Mouse (Mus musculus): ENCODE data around the gene Elovl1. TPM values are rescaled to one million over a fixed set of nuclear protein-coding genes. Genes with fewer than 3 reads are reported as not detected.

Elovl1 gene
- polyA plus RNA-seq, 1 experiment from 2014 or later = 24.1 TPM

- H3K36me3 ChIP-seq (ENCODE audit: poor library complexity, severe bottlenecking) = peaks cover 37% of the 10 kb centered on the region
- peak within 1 kb of the TSS; percentile 84 for H3K9ac ChIP-seq
- peak within 1 kb of the TSS; percentile 88 for H3K27ac ChIP-seq
- no peaks in the 10 kb centered on the region for H3K27me3 ChIP-seq
- peak; percentile 98 for ATAC-seq
- peaks cover 48% of the 10 kb centered on the region for H3K4me1 ChIP-seq
- under 1% methylated on average over 67 of the region's 67 CpGs for WGBS
- peak within 1 kb of the TSS; percentile 96 for H3K4me2 ChIP-seq
- no peaks in the 10 kb centered on the region for H3K9me3 ChIP-seq (replicated peaks)
- H3K4me3 ChIP-seq = peak within 1 kb of the TSS; percentile 69
These were observed 9.1 kb downstream of the Elovl1 start, which contains the start of gene Cdc20 for GRCm38 (mm10) chr4:118436820-118437603. TSS of gene Cdc20 (minus strand) at chr4:118437352.

DNA sequence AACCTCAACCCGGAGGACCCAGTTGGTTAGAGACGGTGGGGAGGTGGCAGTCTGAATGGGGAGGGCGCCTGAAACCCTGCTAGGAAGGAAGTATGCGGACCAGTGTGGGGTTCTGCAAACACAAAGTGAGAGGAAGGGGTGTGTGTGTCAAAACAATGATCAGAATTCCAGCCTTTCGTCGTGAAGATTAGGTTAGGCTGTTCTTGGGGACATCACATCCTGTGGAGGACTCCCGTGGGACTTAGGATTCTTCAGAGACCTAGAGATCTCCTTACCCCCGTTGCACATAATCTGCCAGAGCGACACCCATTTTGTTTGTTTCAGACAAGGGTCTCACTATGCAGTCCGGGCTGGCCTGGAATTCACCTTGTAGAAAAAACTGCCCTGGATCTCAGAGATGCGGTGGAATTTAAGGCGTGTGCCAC lies 9.9 kb downstream of the Elovl1 start:
- peak; percentile 14; the same call in 1 of the 2 replicates for ATAC-seq

GRCm38 (mm10) chr4:118445088-118445487 lies 17.2 kb downstream of the Elovl1 start:
- ATAC-seq = no peak
- H3K9ac ChIP-seq = no peak overlapping the region
- WGBS = 81% methylated on average over 10 of the region's 10 CpGs

More for the DNA sequence above, 9.9 kb downstream of the Elovl1 start:
- Histone ChIP-seq H3K9me3 (replicated peaks) (no peaks in the 10 kb centered on the region), H3K4me2 (peak overlapping the region; percentile 96), H3K4me3 (peak overlapping the region; percentile 69), H3K36me3 (ENCODE audit: poor library complexity, severe bottlenecking) (peaks cover 29% of the 10 kb centered on the region), H3K27me3 (no peaks in the 10 kb centered on the region), H3K27ac (peak overlapping the region; percentile 88), H3K4me1 (peaks cover 45% of the 10 kb centered on the region), H3K9ac (peak overlapping the region; percentile 84)
- whole genome bisulfite sequencing = 11% methylated on average over 12 of the region's 12 CpGs

GRCm38 (mm10) chr4:118445781-118446414 lies 18.0 kb downstream of the Elovl1 start:
- 18% methylated on average over 18 of the region's 18 CpGs for WGBS
- H3K4me2 ChIP-seq = peak overlapping the region; percentile 66
- no peak overlapping the region for H3K27ac ChIP-seq
- no peaks in the 10 kb centered on the region for H3K9me3 ChIP-seq (replicated peaks)
- no peaks in the 10 kb centered on the region for H3K36me3 ChIP-seq (ENCODE audit: poor library complexity, severe bottlenecking)
- H3K9ac ChIP-seq = peak overlapping the region; percentile 58
- peaks cover 10% of the 10 kb centered on the region for H3K4me1 ChIP-seq
- peak overlapping the region; percentile 37 for H3K4me3 ChIP-seq
- peak; percentile 63; the same call in 1 of the 2 replicates for ATAC-seq
- H3K27me3 ChIP-seq = 0 out of 2 replicates have a peak, but pooled peaks cover 2% of the 10 kb centered on the region

More at GRCm38 (mm10) chr4:118445088-118445487, 17.2 kb downstream of the Elovl1 start:
- Histone ChIP-seq H3K27me3 (0 out of 2 replicates have a peak, but pooled peaks cover 2% of the 10 kb centered on the region), H3K9me3 (replicated peaks) (no peaks in the 10 kb centered on the region), H3K36me3 (ENCODE audit: poor library complexity, severe bottlenecking) (no peaks in the 10 kb centered on the region), H3K4me2 (no peak overlapping the region), H3K4me3 (no peak overlapping the region), H3K4me1 (peaks cover 10% of the 10 kb centered on the region), H3K27ac (no peak overlapping the region)

- 24% methylated on average over 24 of the region's 24 CpGs for WGBS
- peaks cover 10% of the 10 kb centered on the region for H3K4me1 ChIP-seq
- peak overlapping the region; percentile 37 for H3K4me3 ChIP-seq
- H3K9me3 ChIP-seq (replicated peaks) = no peaks in the 10 kb centered on the region
- 0 out of 2 replicates have a peak, but pooled peaks cover 2% of the 10 kb centered on the region for H3K27me3 ChIP-seq
- peak overlapping the region; percentile 66 for H3K4me2 ChIP-seq
- H3K9ac ChIP-seq = peak overlapping the region; percentile 58
- H3K27ac ChIP-seq = no peak overlapping the region
- no peak for ATAC-seq
- H3K36me3 ChIP-seq (ENCODE audit: poor library complexity, severe bottlenecking) = no peaks in the 10 kb centered on the region
These were observed 18.7 kb downstream of the Elovl1 start for GRCm38 (mm10) chr4:118446415-118447153.

DNA sequence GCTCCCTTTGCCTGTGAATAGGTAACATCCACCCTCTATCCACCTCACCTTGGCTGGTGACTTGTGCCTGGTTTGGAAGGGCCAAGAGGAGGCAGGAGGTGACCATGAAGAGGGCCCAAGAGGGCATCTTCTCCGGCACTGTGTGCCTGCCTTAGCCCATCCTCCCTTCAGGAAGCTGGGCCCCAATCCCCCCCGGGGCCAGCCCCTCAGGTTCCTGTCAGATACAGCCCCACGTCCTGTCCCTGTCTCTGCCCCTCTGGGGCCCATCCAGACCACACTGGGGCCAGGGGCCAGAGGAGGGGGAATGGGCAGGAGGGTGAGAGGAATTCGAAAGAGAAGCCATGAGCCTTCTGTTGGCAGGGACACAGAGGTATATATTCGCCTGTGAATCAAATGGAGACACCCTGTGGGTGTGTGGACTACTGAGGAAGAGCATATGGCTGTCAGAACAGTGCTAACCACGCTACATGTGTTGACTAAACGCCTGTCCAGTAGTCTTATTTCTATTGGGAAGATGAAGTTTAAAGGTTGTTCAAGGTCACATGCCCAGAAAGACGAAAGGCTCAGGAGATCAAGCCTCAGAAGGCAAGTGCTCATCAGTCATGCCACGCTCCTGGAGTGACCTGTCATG lies 29.6 kb downstream of the Elovl1 start, which contains the start of gene Mpl:
TSS of gene Mpl (minus strand) at position 169 of the 631 bp plus-strand sequence.
- no peak within 1 kb of the TSS for H3K4me3 ChIP-seq
- no peaks in the 10 kb centered on the region for H3K9me3 ChIP-seq (replicated peaks)
- no peaks in the 10 kb centered on the region for H3K27me3 ChIP-seq
- H3K4me2 ChIP-seq = no peak within 1 kb of the TSS
- no peak for ATAC-seq
- H3K36me3 ChIP-seq (ENCODE audit: poor library complexity, severe bottlenecking) = no peaks in the 10 kb centered on the region
- WGBS = 74% methylated on average over 9 of the region's 9 CpGs
- H3K9ac ChIP-seq = no peak within 1 kb of the TSS
- H3K27ac ChIP-seq = no peak within 1 kb of the TSS
- H3K4me1 ChIP-seq = no peaks in the 10 kb centered on the region

- WGBS = 86% methylated on average over 3 of the region's 3 CpGs
- Histone ChIP-seq H3K27ac (no peak overlapping the region), H3K4me1 (no peaks in the 10 kb centered on the region), H3K4me3 (no peak overlapping the region), H3K27me3 (no peaks in the 10 kb centered on the region), H3K4me2 (no peak overlapping the region), H3K9ac (no peak overlapping the region), H3K9me3 (replicated peaks) (no peaks in the 10 kb centered on the region), H3K36me3 (ENCODE audit: poor library complexity, severe bottlenecking) (no peaks in the 10 kb centered on the region)
- ATAC-seq = no peak
These were observed 37.1 kb downstream of the Elovl1 start for GRCm38 (mm10) chr4:118464956-118465355.

DNA sequence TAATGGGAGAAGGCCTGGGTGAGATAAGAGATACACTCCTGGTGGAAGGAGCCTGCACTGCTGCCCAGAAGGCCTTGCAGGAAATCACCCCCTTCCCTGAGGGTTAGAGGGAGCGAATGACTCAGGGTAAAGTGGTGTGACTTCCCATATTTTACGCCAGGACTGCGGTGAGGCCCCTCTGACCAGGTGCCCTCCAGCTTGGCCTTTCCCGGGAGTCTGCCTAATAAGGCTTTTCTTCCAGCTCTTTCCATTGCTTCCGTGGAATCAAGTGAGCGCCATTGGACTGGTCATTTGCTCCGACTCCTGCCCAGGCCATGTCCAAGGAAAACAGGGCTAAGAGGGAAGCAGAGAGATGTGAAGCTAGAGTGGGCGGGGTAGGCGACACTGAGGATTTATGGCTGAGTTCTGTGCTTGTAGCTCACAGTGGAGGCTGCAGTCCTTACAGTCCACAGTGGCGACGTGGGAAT lies 37.8 kb downstream of the Elovl1 start:
- H3K27me3 ChIP-seq = no peaks in the 10 kb centered on the region
- no peaks in the 10 kb centered on the region for H3K9me3 ChIP-seq (replicated peaks)
- no peak overlapping the region for H3K4me3 ChIP-seq
- H3K9ac ChIP-seq = no peak overlapping the region
- WGBS = 68% methylated on average over 11 of the region's 11 CpGs
- ATAC-seq = no peak
- H3K27ac ChIP-seq = no peak overlapping the region
- H3K4me1 ChIP-seq = no peaks in the 10 kb centered on the region
- no peaks in the 10 kb centered on the region for H3K36me3 ChIP-seq (ENCODE audit: poor library complexity, severe bottlenecking)
- H3K4me2 ChIP-seq = no peak overlapping the region

- Histone ChIP-seq H3K9me3 (replicated peaks) (no peaks in the 10 kb centered on the region), H3K4me2 (no peak overlapping the region)
- 85% methylated on average over 6 of the region's 6 CpGs for WGBS
These were observed 43.4 kb downstream of the Elovl1 start for GRCm38 (mm10) chr4:118471281-118471680.

GRCm38 (mm10) chr4:118472687-118473086 lies 44.8 kb downstream of the Elovl1 start:
- no peak overlapping the region for H3K4me3 ChIP-seq
- 93% methylated on average over 11 of the region's 11 CpGs for WGBS
- no peak overlapping the region for H3K4me2 ChIP-seq
- H3K4me1 ChIP-seq = no peaks in the 10 kb centered on the region
- ATAC-seq = no peak
- H3K27me3 ChIP-seq = no peaks in the 10 kb centered on the region
- no peak overlapping the region for H3K27ac ChIP-seq
- no peaks in the 10 kb centered on the region for H3K9me3 ChIP-seq (replicated peaks)
- no peaks in the 10 kb centered on the region for H3K36me3 ChIP-seq (ENCODE audit: poor library complexity, severe bottlenecking)
- no peak overlapping the region for H3K9ac ChIP-seq

More at GRCm38 (mm10) chr4:118471281-118471680, 43.4 kb downstream of the Elovl1 start:
- no peak overlapping the region for H3K27ac ChIP-seq
- H3K4me3 ChIP-seq = no peak overlapping the region
- H3K9ac ChIP-seq = no peak overlapping the region
- ATAC-seq = no peak
- no peaks in the 10 kb centered on the region for H3K27me3 ChIP-seq
- H3K4me1 ChIP-seq = no peaks in the 10 kb centered on the region
- no peaks in the 10 kb centered on the region for H3K36me3 ChIP-seq (ENCODE audit: poor library complexity, severe bottlenecking)

GRCm38 (mm10) chr4:118476773-118477530 lies 49.1 kb downstream of the Elovl1 start:
- no peak overlapping the region for H3K4me2 ChIP-seq
- no peaks in the 10 kb centered on the region for H3K27me3 ChIP-seq
- H3K4me1 ChIP-seq = no peaks in the 10 kb centered on the region
- no peak overlapping the region for H3K27ac ChIP-seq
- H3K4me3 ChIP-seq = no peak overlapping the region
- no peak overlapping the region for H3K9ac ChIP-seq
- ATAC-seq = no peak
- WGBS = 43% methylated on average over 15 of the region's 15 CpGs
- no peaks in the 10 kb centered on the region for H3K9me3 ChIP-seq (replicated peaks)
- H3K36me3 ChIP-seq (ENCODE audit: poor library complexity, severe bottlenecking) = no peaks in the 10 kb centered on the region
